Mouse (Mus musculus) cerebellum, adult 2 months (tissue): ENCODE measurements around the gene Vmn2r74. TPM values are rescaled to one million over a fixed set of nuclear protein-coding genes. Genes with fewer than 3 reads are reported as not detected.

Source experiments
- DNase-seq, 2 experiments: peaks; one replicate each; pipeline ENCODE4 v3.0.0; 2021
- H3K27ac ChIP-seq: fragments of 200-500 bp; 2 replicates; pipeline ENCODE4 v1.5.1; 2012; ENCODE audit warnings: low read length, control low read depth, inconsistent platforms; ENCODE audit not compliant: insufficient read depth
- H3K27me3 ChIP-seq: fragments of 200-500 bp; 2 replicates; pipeline ENCODE4 v1.6.1; 2012; ENCODE audit warnings: inconsistent platforms, mild to moderate bottlenecking, low read length, moderate library complexity; ENCODE audit not compliant: control insufficient read depth, insufficient read depth
- H3K4me1 ChIP-seq: fragments of 200-500 bp; 2 replicates; pipeline ENCODE4 v1.6.1; 2011; ENCODE audit warnings: low read length; ENCODE audit not compliant: control insufficient read depth, insufficient read depth
- H3K4me3 ChIP-seq: fragments of 200-500 bp; replicated peaks from 2 replicates; pipeline ENCODE3; 2011; ENCODE audit warnings: mild to moderate bottlenecking, low read depth, low read length, control low read depth; ENCODE audit not compliant: insufficient read depth
- CTCF ChIP-seq: fragments of 200-500 bp; IDR thresholded peaks from 2 replicates; pipeline ENCODE4 v1.5.1; 2011; ENCODE audit warnings: low read depth, mild to moderate bottlenecking, control low read depth, low read length, moderate library complexity, borderline replicate concordance; ENCODE audit not compliant: insufficient read depth
- POLR2A ChIP-seq: fragments of 200-500 bp; IDR thresholded peaks from 2 replicates; pipeline ENCODE4 v1.6.1; 2011; ENCODE audit warnings: low read length, control low read depth, borderline replicate concordance; ENCODE audit not compliant: insufficient read depth
- WGBS: fragments of 180-500 bp; shearing (Covaris S2); methylation state at CpG from one replicate; pipeline ENCODE4 v1.1.7; 2018; 5-methylcytosine and 5-hydroxymethylcytosine counted together
- polyA plus RNA-seq: library from polyadenylated mRNA; depleted of rRNA; stranded (reverse); fragments of >200 nt; gene quantifications from 2 replicates; pipeline ENCODE4 v1.2.3, GENCODE M21; 2012; rRNA removed

Gene Vmn2r74
- not detected in 2 replicates for polyA plus RNA-seq

- Histone ChIP-seq H3K4me1 (no peaks in the 10 kb centered on the region), H3K27me3 (no peaks in the 10 kb centered on the region), H3K27ac (no peak within 1 kb of the TSS), H3K4me3 (no peak within 1 kb of the TSS)
- TF ChIP-seq CTCF, result no peak
- no peak for TF ChIP-seq POLR2A
- DNase-seq, result no peak
These were observed at the start of gene Vmn2r74 for GRCm38 (mm10) chr7:85961529-85961928. TSS of gene Vmn2r74 (minus strand) at chr7:85961629.

DNA sequence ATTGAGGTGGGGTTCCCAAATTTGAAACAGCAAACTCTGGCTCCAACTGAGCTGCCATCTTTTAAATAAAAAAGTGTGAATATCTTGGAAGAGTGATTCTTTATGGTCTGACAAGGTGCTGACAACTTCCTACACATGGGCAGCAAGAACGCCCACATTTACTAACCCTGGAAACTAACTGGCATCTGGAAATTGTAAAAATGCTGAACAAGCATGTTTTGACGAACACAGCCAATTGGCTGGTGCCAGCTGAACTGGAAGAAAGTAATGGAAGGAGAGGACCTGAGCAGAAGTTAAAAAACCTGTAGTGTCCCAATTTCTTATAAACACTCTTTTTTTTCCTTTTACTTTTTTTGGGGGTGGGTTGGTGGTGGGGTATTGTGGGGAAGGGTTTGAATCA is 46.1 kb upstream of the Vmn2r74 start:
- WGBS, result 88% methylated on average over 2 of the region's 2 CpGs
- no peak overlapping the region for H3K27ac ChIP-seq
- DNase-seq, result no peak
- TF ChIP-seq CTCF (no peak), POLR2A (no peak)
- H3K27me3 ChIP-seq, result peaks cover 2% of the 10 kb centered on the region; the same call in 1 of the 2 replicates
- no peak overlapping the region for H3K4me3 ChIP-seq
- H3K4me1 ChIP-seq, result no peaks in the 10 kb centered on the region

Other genes starting within 250 kb of the Vmn2r74 start
- gene Vmn2r72, start 206.5 kb downstream of the Vmn2r74 start, polyA plus RNA-seq, result not detected in 2 replicates
- not detected in 2 replicates for gene Vmn2r73, start 85.4 kb downstream of the Vmn2r74 start, polyA plus RNA-seq
- gene Vmn2r75, start 210.1 kb upstream of the Vmn2r74 start, polyA plus RNA-seq, result not detected in 2 replicates